Mouse (Mus musculus) heart, adult 11 months (tissue): ENCODE measurements around the gene Rpa2.
"Not testable (repeated sequence)": the region's sequence is repeated elsewhere in the genome, so short reads cannot be mapped to it uniquely, and the experiment has no call there.

Source experiments
- DNase-seq: peaks from one replicate; pipeline ENCODE4 v3.0.0; 2022

Gene Rpa2

DNA sequence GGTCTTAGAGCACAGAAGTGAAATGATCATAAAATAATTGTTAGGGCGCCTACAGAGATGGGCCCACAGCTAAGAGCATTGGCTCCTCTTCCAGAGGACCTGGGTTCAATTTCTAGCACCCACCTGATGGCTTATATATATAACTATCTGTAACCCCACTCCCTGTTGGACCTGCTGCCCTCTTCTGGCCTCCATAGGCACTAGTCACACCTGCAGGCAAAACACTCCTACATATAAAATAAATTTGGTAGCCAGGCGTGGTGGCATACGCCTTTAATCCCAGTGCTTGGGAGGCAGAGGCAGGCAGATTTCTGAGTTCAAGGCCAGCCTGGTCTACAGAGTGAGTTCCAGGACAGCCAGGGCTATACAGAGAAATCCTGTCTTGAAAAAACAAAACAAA, 5.0 kb upstream of the Rpa2 start:
- peak; percentile 68 for DNase-seq

- DNase-seq: no peak
These were observed 3.6 kb downstream of the Rpa2 start for GRCm38 (mm10) chr4:132771776-132772175.

DNA sequence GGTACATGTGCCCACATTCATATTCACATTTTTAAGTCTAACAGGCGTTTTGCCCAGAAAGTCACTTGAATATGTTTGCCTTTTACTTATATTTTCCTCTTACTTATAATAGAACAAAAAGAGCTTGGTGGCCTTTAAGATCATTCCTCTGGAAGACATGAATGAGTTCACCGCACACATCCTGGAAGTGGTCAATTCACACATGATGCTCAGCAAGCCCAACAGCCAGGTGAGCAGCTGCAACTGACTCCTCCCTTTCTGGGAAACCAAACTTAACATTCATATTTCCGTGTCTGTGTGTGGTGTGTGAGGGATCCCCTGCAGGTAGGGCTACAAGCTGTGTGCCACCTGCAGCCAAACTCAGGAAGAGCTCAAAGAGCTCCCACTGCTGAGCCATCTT, 6.8 kb downstream of the Rpa2 start:
- DNase-seq: no peak

- DNase-seq: peak; percentile 90
These were observed 8.6 kb downstream of the Rpa2 start for GRCm38 (mm10) chr4:132776764-132777163.

DNA sequence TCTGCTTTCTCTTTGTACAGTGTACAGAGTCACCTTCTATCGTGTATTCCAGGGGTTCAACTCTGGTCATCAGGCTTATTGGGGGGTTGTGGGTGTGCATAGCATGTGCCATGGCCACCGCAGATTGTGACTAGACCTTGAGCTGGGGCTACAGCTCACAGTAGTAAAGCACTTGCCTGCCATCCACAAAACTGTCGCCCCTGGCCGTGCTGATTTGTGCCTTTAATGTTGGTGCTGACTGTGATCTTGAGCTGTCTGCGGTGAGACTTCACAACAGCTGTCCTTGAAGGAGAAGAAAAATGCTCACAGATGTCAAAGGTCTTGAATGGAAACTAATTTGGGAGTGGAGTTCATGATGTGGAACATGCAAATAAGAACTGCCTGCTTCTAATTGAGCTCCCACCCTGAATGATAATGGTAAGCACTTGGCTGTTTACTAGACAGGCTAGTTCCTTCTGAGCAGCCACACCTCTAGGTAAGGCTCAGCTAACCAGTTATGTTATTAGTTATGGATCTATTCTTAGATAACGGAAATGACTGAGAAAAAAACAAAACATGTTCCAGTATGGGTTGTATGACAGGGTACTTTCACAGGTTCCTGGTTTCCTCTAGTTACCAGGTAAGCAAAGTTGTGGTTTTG, 10.6 kb downstream of the Rpa2 start:
- DNase-seq: peak; percentile 68

DNA sequence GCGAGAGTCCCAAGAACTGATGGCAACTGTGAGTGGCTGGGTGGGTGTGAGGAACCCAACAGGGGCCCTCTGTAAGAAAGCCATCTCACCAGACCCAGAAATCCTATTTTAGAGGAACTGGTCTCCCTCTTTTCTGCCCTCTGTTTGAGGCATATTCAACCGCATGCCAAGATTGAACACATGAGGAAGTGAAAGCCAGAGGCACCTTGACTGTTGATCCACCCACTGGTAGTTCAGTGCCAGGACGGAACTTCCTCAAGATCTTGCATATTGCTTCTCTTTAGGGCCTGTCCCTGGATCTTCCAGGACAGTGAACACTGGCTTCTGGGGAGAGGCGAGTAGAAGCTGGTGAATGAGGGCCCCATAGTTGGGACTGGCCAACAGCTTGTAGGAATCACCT, 12.2 kb downstream of the Rpa2 start:
- peak; percentile 95 for DNase-seq

GRCm38 (mm10) chr4:132783732-132784131, 15.6 kb downstream of the Rpa2 start:
- DNase-seq: no peak

DNA sequence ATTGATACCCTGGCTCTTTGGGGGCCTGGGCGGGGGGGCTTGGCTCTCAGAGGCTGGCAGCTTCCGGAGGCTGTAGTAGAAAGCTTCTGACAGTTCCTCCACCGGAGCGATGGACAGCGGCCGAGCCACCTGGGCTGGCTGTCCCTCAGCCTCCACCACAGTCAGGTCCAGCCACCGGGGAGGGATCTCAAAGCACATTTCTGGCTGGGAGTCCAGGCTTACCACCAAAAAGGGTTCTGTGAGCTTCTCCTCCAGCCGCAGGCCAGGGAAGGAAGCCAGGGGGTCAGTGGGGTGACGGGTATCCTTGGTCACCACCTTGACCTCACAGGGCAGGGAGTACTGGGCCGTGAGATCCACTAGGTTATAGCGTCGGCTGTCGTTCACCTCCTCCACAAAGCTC, 17.1 kb downstream of the Rpa2 start:
- DNase-seq: peak; percentile 86

DNA sequence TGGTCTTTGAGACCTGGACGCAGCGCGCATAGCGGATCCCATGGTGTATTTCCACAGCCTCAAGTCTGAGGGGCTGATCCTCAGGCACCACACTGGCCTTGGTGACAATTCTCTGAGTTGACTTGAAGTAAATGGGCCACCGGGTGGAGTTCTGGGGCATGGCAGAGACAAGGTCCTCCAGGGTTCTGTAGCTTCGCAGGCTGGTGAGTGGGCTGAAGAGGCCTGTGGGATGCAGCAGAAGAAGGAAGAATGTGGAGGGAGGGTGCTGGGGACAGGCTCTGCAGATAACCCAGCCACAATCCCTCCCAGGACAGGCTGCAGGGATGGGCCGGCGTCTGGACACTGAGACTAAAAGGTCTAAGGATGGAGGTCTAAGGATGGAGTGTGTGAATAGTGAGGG, 21.6 kb downstream of the Rpa2 start:
- DNase-seq: peak; percentile 86

- not testable (repeated sequence) for DNase-seq
These were observed 25.3 kb downstream of the Rpa2 start for GRCm38 (mm10) chr4:132793322-132794004.

- DNase-seq: peak; percentile 96
These were observed 25.9 kb downstream of the Rpa2 start for GRCm38 (mm10) chr4:132794028-132794427.

GRCm38 (mm10) chr4:132794760-132795159, 26.6 kb downstream of the Rpa2 start:
- DNase-seq: peak; percentile 92

GRCm38 (mm10) chr4:132795171-132795570, 27.0 kb downstream of the Rpa2 start:
- peak; percentile 88 for DNase-seq

GRCm38 (mm10) chr4:132796196-132796886, 28.2 kb downstream of the Rpa2 start, which contains the start of gene Themis2:
Gene Themis2 (minus strand): TSS chr4:132796387.
- DNase-seq: peak; percentile 98

DNA sequence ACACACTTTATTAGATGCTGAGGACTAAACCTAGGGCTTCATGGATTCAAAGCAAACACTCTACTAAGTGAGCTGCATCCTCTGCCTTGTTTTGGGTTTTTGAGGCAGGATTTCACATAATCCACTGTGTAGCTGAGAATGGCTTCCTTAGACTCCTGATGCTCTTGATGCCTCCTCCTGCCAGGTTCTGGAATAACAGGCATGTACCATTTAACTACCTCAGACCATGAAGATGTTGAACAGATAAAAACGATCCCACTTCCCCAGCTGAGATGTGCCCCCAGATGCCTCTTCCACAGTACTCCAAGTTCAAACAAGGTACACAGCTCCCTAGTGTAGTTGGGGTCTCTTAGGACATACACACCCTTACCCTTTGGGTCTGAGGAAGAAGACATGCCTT, 29.3 kb downstream of the Rpa2 start:
- no peak for DNase-seq

DNA sequence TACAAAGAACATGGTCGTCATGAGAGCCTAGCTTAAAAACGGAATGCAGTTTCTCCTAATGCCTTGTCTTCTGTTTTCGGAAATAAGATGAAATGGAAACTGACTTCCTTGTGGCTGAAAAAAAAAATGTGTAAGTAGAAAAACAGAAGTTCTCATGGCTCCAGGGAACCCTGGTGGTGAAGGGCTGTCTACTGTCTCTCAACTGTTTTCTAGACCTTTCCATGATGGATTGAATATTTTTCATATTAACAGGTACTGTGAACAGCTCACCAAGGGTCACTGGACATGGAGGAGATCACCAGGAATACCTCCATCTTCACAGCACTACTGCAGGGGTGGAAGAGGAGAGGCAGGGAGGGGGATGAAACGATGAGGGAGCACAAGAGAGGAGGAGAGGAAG, 29.9 kb downstream of the Rpa2 start:
- DNase-seq: peak; percentile 85

DNA sequence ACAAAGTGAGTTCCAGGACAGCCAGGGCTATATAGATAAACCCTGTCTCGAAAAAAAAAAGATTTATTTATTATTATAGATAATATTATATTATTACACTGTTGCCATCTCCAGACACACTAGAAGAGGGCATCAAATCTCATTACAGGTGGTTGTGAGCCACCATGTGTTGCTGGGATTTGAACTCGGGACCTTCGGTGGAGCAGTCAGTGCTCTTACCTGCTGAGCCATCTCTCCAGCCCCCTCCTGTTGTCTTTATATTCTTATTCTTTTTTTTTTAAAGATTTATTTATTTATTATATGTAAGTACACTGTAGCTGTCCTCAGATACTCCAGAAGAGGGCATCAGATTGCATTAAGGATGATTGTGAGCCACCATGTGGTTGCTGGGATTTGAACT, 30.5 kb downstream of the Rpa2 start:
- DNase-seq: peak; percentile 78

DNA sequence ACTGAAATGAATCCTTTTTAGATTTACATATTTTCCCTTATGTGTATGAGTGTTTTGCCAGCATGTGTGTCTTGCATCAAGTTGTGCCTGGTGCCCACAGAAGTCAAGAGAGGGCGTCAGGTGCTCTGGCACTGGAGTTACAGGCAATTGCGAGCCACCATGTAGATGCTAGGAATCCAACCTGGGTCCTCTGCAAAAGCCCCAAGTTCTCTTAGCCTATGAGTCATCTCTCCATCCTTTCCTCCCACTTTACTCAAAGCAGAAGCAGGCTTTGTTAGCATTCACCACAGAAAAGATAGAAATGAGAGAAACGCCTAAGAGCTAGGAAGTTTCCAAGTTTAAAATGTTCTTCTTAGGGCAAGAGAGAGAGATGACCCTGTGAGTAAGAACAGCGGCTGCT, 31.7 kb downstream of the Rpa2 start:
- DNase-seq: no peak

DNA sequence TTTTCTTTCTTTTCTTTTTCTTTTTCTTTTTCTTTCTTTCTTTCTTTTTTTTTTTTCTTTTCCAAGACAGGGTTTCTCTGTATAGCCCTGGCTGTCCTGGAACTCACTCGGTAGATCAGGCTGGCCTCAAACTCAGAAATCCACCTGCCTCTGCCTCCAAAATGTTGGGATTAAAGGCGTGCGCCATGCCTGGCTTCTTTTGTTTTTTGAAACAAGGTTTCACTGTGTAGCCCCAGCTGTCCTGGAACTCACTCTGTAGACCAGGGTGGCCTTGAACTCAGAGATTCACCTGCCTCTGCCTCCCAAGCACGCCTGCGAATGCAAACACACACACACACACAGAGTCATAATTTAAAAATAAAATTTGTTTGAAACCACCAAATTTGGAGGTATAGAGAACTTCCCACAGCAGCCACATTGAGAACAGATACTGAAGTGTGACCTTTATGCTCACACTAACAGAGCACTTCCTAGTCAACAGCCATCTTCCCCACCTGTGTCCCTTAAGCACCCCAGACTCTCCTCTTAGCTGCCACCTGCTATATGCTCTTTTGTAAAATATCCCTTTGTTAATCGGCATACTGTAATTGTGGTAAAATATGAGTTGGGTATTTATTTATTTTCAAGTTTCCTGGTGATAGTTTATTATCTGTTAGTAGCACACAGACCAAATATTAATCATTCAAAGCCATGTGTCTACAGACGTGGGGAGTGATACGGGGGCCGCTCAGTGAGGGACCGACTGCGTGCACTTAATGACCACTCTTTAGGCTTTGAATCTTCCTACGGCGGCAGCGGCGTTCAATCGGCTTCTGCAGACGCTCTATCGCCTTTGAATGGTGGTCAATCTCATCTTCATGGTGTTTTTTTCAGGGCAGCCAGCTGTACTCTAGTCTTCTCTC, 33.3 kb downstream of the Rpa2 start:
- DNase-seq: peak; percentile 70

DNA sequence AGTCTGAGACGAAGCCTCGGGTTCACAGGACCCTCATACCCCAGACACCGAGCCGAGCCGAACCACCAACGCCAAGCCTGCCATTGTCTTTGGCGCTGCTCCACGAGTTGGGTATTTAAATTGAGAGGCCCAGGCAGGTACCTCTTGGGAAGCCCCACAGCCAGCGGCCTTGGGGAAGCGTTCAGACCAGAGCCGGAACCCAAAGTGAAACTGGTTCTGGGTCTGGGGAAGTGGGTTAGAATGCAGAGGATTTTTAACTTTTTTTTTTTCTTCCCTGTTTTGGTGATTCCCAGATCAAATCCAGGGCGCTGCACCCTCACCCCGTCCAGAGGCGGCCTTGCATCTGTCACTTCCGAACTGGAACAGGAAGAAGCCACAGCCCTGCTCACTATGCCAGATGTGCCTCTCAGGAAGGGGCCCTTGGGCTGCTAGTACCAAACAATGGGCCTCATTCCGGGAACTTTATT, 34.1 kb downstream of the Rpa2 start:
- DNase-seq: peak; percentile 98

DNA sequence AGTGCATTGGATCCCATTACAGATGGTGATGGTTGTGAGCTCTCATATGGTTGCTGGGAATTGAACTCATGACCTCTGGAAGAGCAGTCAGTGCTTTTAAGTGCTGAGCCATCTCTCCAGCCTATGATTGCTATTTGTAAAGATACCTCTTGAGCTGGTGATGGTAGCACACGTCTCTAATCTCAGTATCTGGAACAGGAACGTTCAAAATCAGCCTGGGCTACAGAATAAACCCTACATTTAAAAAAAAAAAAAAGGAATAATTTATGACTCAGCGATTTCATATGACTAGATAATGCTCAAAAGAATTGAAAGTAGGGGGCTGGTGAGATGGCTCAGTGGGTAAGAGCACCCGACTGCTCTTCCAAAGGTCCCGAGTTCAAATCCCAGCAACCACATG, 35.1 kb downstream of the Rpa2 start:
- DNase-seq: no peak

DNA sequence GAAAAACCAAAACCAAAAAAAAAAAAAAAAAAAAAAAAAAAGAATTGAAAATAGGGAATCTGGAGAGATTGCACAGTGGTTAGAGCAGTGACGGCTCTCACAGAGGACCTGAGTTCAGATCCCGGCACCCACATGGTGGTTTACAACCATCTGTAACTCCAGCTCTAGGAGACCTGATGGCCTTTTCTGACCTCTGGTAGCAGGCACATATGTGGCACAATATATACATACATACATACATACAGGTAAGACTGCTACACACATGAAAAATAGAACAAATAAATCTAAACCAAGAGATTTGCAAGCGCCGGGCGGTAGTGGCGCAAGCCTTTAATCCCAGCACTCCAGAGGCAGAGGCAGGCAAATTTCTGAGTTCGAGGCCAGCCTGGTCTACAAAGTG, 35.7 kb downstream of the Rpa2 start:
- peak; percentile 90 for DNase-seq

- peak; percentile 93 for DNase-seq
These were observed 36.2 kb downstream of the Rpa2 start for GRCm38 (mm10) chr4:132804331-132804730.
